Mouse (Mus musculus) spleen, adult 12 weeks (tissue): ENCODE results near the gene Zfp423.

ENCODE experiments used
- DNase-seq: peaks from one replicate; pipeline ENCODE4 v3.0.0; 2022; ENCODE audit warnings: low spot score

The Zfp423 gene

GRCm38 (mm10) chr8:87944225-87944934, 15.0 kb downstream of the Zfp423 start:
- no peak for DNase-seq

- no peak for DNase-seq
These were observed 15.7 kb downstream of the Zfp423 start for GRCm38 (mm10) chr8:87943651-87944091.

- no peak for DNase-seq
These were observed 18.7 kb downstream of the Zfp423 start for GRCm38 (mm10) chr8:87940646-87941045.

DNA sequence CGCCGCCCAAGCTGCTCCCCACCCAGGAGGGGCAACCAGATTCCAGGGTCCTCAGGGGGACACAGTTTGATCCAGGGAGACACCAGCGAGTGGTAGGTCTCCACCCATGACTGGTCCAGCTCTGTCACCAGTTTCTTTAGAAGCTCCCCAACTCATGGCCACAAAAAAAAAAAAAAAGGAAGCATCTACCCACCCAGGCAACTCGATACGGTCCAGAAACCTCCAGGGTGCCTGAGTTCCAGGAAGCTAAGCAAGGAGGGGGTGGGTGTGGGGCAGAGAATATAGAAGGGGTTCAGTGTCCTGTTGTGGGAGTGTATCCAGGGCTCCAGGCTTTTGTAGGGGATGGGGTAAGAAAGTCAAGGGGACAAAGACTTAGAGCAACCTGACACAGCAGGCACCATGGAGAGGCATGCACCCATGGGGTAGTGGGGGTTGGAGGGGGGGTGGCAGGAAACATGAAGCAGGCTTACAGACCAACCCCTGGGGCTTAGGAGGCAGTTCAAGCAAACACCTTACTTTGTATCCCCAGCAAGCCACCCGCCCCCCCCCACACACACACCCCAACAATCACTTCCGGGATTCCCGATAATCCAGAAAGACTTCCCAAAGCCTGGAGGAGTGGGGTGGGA, 20.0 kb downstream of the Zfp423 start:
- DNase-seq: no peak

DNA sequence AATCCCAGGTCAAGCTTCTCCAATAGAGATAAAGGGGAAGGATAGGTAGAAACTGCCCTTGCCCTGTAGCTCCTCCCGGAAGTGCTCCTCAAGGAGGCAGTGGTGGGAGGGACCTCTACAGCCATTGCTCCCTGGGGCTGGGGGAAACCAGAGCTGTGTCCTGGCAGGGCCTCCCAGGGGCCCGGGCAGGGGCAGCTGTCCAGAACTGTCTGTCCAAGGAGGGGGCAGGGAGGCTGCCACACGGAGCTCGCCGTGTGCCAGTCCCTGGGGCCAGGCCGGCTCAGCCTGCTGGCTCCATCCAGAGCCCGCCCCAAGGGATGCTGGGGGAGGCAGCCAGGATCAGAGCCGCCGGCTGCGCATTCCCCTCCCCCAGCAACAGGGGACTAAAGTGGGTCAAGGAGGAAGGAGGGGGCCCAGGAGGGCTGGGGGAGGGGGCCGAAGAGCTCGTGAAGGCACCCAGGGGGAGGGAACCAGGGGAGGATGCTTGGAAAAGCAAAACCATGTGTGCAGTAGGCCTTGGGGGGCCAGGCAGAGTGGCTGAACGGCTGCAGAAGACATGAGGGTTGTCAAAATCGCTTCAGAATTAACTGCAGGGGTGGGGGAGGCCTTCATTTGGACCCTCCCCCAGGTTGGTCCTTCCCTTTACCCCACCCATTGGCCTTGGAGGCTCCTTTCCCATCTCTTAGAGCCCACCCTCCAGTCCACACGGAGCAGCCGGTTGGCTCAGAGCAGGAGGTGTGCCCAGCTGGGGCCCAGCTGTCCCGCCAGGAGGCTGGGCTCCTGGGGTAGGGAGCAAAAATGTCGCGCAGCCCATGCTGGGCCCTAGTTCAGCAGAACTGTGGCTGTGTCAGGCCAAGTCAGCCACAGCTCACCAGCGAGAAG, 20.8 kb downstream of the Zfp423 start:
- DNase-seq: no peak

DNA sequence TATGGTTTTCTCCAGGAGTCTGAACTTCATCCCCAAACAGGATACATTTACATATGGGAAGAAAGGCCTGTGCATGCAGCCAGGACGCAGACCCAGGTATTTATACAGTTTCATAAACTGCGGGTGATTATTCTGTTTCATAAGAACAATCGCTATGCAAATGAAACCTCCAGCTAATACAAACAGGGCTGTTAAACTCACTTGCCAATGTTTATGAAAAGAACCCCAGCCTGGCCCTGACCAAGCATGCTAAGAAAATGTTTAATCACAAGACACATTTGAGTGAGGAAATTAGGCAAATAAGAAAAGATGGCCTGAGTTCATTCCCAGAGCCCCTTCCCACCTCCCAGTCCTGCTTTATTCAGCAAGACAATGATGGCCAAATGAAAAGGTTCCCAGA, 22.2 kb downstream of the Zfp423 start:
- no peak for DNase-seq

GRCm38 (mm10) chr8:87935088-87935680, 24.2 kb downstream of the Zfp423 start:
- DNase-seq: no peak

- DNase-seq: no peak
These were observed 25.2 kb downstream of the Zfp423 start for GRCm38 (mm10) chr8:87934175-87934574.

DNA sequence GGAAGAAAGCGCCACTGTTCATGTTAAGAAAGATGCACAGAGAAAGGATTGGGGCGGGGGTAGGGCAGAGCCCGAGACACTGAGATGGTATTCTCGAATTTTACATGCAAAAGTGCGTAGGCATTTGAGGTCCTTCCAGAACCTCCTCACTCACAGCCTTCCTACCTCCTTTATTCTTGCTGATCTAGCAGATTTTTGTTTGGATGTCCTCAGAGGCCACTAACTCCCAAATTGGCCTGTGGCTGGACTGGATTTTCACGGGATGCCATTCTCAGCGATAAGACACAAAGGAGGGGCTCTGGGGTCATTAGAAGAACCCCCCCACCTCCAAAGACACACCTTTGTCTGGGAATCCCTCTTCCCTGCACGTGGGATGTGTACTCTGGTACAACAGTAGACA, 25.6 kb downstream of the Zfp423 start:
- no peak for DNase-seq

DNA sequence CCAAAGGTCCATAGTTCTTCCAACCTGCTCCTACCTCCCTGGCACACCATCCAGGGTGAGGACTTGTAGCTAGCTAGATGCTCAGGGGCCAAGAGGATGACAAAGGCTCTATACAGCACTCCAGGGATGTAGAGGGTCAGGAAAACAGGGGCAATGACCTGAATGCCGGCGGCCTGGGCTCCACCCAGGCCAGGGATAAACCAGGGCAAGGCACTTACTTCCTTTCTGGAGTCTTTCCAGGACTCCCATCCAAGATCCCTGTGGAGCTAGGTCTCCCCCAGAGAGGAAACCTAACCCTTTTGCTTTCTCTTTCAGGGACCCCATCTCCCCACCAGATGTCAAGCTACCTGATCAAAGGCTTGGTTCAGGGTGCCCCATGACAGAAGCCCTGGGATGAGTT, 30.5 kb downstream of the Zfp423 start:
- DNase-seq: no peak

DNA sequence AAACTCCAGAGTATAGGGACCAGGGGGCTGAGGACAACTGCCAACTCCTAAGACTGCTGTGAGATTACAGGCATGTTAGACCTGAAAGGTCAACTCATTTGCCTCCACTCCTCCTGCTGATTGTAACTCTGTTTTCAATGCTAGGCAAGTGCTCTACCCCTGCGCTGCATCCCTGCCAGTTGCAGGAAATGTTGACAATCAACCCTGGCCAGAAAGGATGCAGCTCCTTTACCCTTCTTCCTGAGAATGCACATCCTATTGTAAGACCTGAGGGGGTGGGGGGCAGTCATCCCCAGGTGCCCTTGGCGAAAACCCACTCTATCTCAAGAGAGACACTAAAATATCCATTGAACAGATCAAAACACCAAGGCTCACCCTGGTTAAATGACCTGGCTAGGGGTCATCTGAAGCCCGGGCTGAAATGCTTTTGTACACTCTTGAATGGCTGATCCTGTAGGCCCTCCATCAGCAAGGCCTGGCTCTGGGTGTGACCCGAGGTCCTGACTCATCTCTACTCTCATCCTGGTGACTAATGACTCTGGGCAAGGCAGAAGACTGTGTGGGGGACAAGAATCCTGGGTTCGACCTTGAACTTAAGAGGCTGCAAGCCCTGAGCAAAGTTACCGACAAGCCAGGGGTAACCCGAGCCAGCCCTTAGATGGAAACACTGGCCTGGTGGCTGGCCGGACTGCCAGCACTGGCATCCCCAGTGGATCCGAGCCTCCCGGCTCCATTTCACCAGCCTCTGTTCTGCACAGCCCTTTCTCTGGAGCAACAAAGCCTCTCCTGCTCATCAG, 32.2 kb downstream of the Zfp423 start:
- DNase-seq: no peak

- no peak for DNase-seq
These were observed 33.1 kb downstream of the Zfp423 start for GRCm38 (mm10) chr8:87926098-87926890.

DNA sequence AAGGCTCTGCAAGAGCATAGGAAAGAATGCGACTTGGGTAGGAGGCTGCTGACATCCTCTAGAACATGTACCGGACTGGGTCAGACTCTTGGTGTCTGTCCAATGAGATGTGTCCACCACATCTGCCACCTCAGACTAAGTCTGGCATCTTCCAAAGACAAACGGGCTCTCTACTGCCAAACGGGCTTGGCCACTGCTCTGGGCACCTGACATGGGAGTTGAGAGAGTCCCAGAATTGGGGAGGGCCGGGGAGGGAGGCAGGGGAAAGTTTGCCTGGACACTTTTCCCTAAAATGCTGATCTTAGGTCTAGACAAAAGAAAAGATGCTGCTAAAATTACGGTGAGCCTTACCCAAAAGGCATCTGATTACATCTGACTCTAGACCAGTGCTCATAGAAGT, 36.5 kb downstream of the Zfp423 start:
- DNase-seq: no peak

DNA sequence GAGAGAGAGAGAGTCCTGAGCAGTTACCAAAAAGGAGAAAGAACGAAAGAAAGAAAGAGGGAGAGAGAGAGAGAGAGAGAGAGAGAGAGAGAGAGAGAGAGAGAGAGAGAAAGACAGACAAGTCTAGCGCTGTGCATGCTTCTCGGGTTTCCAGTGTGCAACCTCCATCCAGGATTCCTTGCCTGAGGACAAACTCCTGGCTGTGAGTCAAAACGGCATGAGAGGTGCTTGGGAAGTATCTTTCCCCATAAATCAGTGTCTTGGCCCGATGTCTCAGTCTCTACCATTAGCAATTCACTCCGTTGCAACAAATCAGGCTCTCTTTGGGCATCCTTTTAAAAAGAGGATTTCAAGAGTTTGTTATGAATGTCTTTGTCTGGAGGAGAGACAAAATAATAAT, 36.9 kb downstream of the Zfp423 start:
- no peak for DNase-seq

GRCm38 (mm10) chr8:87918004-87918403, 41.4 kb downstream of the Zfp423 start:
- DNase-seq: no peak

GRCm38 (mm10) chr8:87915763-87916162, 43.6 kb downstream of the Zfp423 start:
- DNase-seq: no peak

DNA sequence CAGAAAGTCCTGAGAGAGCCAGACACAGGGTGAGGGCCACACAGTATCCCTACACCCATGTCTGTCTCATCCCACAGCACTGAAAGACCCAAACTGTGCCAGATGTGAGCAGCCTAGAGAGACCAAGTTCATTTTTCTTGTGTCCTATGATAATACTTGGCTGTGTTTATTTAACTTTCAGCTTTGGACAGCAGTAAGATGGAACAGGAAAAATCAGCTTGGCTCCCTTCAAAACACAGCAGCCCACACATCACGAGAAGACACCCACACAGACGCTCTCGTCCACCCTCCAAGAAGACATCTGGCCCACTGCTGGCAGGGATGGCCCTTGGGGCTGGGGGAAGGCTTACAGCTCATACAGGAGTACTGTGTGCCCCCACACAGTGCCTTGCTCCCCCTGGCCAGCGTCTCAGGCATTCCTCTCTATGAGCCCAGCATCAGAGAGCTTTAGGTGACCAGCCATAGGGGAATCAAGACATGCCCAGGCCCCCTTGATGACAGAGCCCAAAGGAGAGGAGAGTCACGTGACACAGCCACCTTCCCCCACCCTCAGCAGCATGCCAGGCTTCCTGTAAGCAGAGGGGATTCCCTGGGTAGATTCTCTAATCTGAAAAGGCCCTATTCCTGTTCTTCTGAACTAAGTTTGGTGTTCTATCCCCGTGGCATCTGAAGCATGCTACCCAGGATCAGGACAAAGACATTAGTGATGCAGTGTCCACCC, 45.0 kb downstream of the Zfp423 start:
- DNase-seq: no peak

DNA sequence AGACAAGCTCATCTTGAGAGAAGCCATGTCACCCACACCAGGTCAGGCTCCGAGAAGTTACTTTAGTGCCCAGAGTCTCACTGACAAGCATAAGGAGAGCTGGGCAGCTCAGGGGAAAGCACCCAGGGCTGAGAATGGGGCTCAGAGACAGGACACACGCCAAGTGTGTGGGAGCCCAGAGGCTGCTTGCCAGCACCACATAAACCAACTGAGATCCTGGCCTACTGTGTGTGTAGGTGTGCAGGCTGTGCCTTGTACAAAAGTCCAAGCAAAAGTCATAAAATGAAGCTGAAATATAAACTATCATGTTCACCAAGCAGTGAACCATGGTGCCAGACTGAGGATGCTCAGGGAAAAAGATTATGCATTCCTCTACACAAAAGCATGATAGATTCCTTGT, 50.5 kb downstream of the Zfp423 start:
- DNase-seq: no peak

- DNase-seq: no peak
These were observed 54.0 kb downstream of the Zfp423 start for GRCm38 (mm10) chr8:87905404-87905803.

- no peak for DNase-seq
These were observed 55.3 kb downstream of the Zfp423 start for GRCm38 (mm10) chr8:87904108-87904507.
